Mouse (Mus musculus) liver, embryonic 14.5 days (tissue): ENCODE results near the gene Kcnc3. TPM values are rescaled to one million over a fixed set of nuclear protein-coding genes. Genes with fewer than 3 reads are reported as not detected.

Experiments
- ATAC-seq: fragments of 200-750 bp; cut with Nextera tagmentation; 2 replicates; pipeline ENCODE4 v1.8.0; 2017; ENCODE audit warnings: moderate number of reproducible peaks, mild to moderate bottlenecking, moderate library complexity; ENCODE audit not compliant: insufficient read depth
- DNase-seq, 3 experiments: peaks; one replicate each; pipeline ENCODE4 v3.0.0-alpha.2; 2012 to 2013; ENCODE audit warnings: low read depth in 3 of 3, low spot score in 3 of 3
- H3K27ac ChIP-seq: fragments of 300-500 bp; sonication (generic); 2 replicates; pipeline ENCODE4 v1.5.1; 2014; ENCODE audit warnings: moderate library complexity, mild to moderate bottlenecking, control low read depth, inconsistent platforms
- H3K27me3 ChIP-seq: fragments of 300-500 bp; sonication (generic); 2 replicates; pipeline ENCODE4 v1.6.1; 2014; ENCODE audit warnings: mild to moderate bottlenecking, low read length, moderate library complexity; ENCODE audit not compliant: control insufficient read depth, insufficient read depth
- H3K36me3 ChIP-seq: fragments of 300-500 bp; sonication (generic); replicated peaks from 2 replicates; pipeline ENCODE4 v1.6.1; 2014; ENCODE audit warnings: low read depth; ENCODE audit not compliant: control insufficient read depth, insufficient read depth
- H3K4me1 ChIP-seq, 2 experiments: fragments of 200-500 bp in 1 of 2; fragments of 300-500 bp in 1 of 2; sonication (generic) in 1 of 2; replicated peaks; 2 replicates each; pipeline ENCODE4 v1.6.1; 2012 to 2014; ENCODE audit warnings: antibody characterized with exemption in 1 of 2, inconsistent platforms in 1 of 2, low read length in 1 of 2; ENCODE audit not compliant: control insufficient read depth in 2 of 2, insufficient read depth in 2 of 2
- H3K4me2 ChIP-seq: fragments of 300-500 bp; sonication (generic); 2 replicates; pipeline ENCODE4 v1.6.1; 2014; ENCODE audit warnings: low read depth, mild to moderate bottlenecking, control low read depth, moderate library complexity
- H3K4me3 ChIP-seq, 2 experiments: fragments of 200-500 bp in 1 of 2; fragments of 300-500 bp in 1 of 2; sonication (generic) in 1 of 2; 2 replicates each; pipeline ENCODE4 v1.5.1; 2012 to 2014; ENCODE audit warnings: low read depth in 2 of 2, low read length in 2 of 2, mild to moderate bottlenecking in 2 of 2, control low read depth in 1 of 2, inconsistent platforms in 1 of 2, moderate library complexity in 1 of 2; ENCODE audit not compliant: insufficient read depth in 1 of 2
- H3K9ac ChIP-seq: fragments of 300-500 bp; sonication (generic); replicated peaks from 2 replicates; pipeline ENCODE4 v1.6.1; 2014; ENCODE audit warnings: mild to moderate bottlenecking, control low read depth, moderate library complexity
- H3K9me3 ChIP-seq: fragments of 300-500 bp; sonication (generic); 2 replicates; pipeline ENCODE4 v1.6.1; 2016; ENCODE audit warnings: low read length, mixed read lengths; ENCODE audit not compliant: control insufficient read depth
- CTCF ChIP-seq: IDR thresholded peaks from 2 replicates; pipeline ENCODE4 v1.5.1; 2016; ENCODE audit warnings: antibody characterized with exemption, low read depth, control low read depth
- EP300 ChIP-seq: IDR thresholded peaks from 2 replicates; pipeline ENCODE4 v1.6.1; 2016; ENCODE audit warnings: antibody characterized with exemption, low read depth
- WGBS: fragments of 180-500 bp; shearing (Covaris S2); extraction: QIAGEN DNeasy Blood & Tissue Kit; methylation state at CpG from one replicate; pipeline ENCODE4 v1.1.7; 2014; ENCODE audit not compliant: insufficient replicate concordance; 5-methylcytosine and 5-hydroxymethylcytosine counted together
- polyA plus RNA-seq, 2 experiments: library from polyadenylated mRNA; depleted of rRNA in 1 of 2; stranded (reverse) in 1 of 2; unstranded in 1 of 2; fragments of >200 nt; fragmentation: Nextera tagmentation in 1 of 2; extraction: Ambion mirVana in 1 of 2; gene quantifications; 2 replicates each; pipeline versions ENCODE4 v1.2.1 to v1.2.3; 2012 to 2014

The Kcnc3 gene
- polyA plus RNA-seq, 2 experiments = 0.16 TPM; not detected in 1

GRCm38 (mm10) chr7:44560435-44561400, 29.7 kb upstream of the Kcnc3 start:
- ATAC-seq = no peak
- Histone ChIP-seq H3K27ac (no peak overlapping the region), H3K36me3 (no peaks in the 10 kb centered on the region), H3K9ac (no peak overlapping the region), H3K4me2 (no peak overlapping the region), H3K27me3 (no peaks in the 10 kb centered on the region), H3K9me3 (no peaks in the 10 kb centered on the region), H3K4me3 (no peak overlapping the region), H3K4me1 (no peaks in the 10 kb centered on the region)
- DNase-seq = peak; percentile 54 to 61 (median 56)
- TF ChIP-seq EP300 = no peak
- peak; percentile 84 for TF ChIP-seq CTCF
- 49% methylated on average over 18 of the region's 18 CpGs for WGBS

- H3K36me3 ChIP-seq = no peaks in the 10 kb centered on the region
- DNase-seq (no peak), ATAC-seq (no peak)
- TF ChIP-seq CTCF (no peak), EP300 (no peak)
- H3K9me3 ChIP-seq = no peaks in the 10 kb centered on the region
- no peaks in the 10 kb centered on the region for H3K27me3 ChIP-seq
- no peak overlapping the region for H3K9ac ChIP-seq
- H3K4me3 ChIP-seq = no peak overlapping the region
- WGBS = 25% methylated on average over 8 of the region's 8 CpGs
- H3K4me1 ChIP-seq = no peaks in the 10 kb centered on the region
- H3K4me2 ChIP-seq = no peak overlapping the region
- H3K27ac ChIP-seq = no peak overlapping the region
Measured at GRCm38 (mm10) chr7:44563284-44563683, 27.2 kb upstream of the Kcnc3 start.

DNA sequence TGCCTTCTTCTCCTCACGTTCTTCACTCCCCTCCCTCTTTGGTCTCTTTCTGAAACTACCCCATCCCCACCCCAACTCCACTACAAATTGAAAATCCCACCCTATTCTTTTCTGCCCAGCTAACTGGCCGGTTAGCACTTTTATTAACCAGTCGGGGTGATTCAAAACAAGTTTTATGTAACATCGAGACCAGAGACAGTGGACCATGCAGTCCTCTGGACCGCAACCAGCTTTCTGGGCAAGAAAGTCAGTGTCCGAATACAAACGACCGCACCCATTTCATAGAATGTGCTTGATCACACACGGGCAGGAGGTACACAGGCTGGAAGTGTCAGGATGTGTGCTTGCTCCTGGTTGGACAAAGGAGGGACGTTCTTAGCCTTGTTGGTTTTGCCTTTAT, 26.0 kb upstream of the Kcnc3 start:
- Histone ChIP-seq H3K27ac (no peak overlapping the region), H3K27me3 (no peaks in the 10 kb centered on the region), H3K4me2 (no peak overlapping the region), H3K4me1 (no peaks in the 10 kb centered on the region), H3K9me3 (no peaks in the 10 kb centered on the region), H3K36me3 (no peaks in the 10 kb centered on the region), H3K9ac (no peak overlapping the region), H3K4me3 (no peak overlapping the region)
- DNase-seq (no peak), ATAC-seq (no peak)
- no peak for TF ChIP-seq CTCF
- no peak for TF ChIP-seq EP300
- 66% methylated on average over 10 of the region's 10 CpGs for WGBS

DNA sequence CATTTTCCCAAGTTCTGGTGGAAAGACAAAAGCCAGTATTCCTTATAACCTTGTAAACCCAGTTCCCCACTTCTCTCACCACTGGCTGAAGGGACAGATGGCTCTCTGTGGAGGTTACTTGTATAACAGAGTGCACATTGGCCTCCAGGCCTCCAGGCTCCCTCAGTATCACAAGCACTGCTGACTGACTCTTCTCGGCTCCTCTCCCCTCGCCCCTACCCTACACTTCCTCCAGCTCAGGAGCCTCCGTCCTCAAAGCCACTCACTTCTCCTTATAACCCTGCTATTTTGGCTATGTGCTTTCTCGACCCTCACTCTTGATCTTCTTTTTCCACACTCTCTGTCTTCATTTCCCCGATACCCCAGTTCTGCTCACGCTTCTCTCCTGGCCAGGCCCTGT, 25.1 kb upstream of the Kcnc3 start:
- H3K9me3 ChIP-seq = no peaks in the 10 kb centered on the region
- H3K27me3 ChIP-seq = no peaks in the 10 kb centered on the region
- H3K4me1 ChIP-seq = no peaks in the 10 kb centered on the region
- H3K27ac ChIP-seq = no peak overlapping the region
- DNase-seq (no peak), ATAC-seq (no peak)
- 37% methylated on average over 6 of the region's 6 CpGs for WGBS
- TF ChIP-seq CTCF = no peak
- no peak overlapping the region for H3K9ac ChIP-seq
- H3K4me2 ChIP-seq = no peak overlapping the region
- H3K36me3 ChIP-seq = no peaks in the 10 kb centered on the region
- H3K4me3 ChIP-seq = no peak overlapping the region

GRCm38 (mm10) chr7:44568803-44569202, 21.7 kb upstream of the Kcnc3 start:
- no peaks in the 10 kb centered on the region for H3K4me1 ChIP-seq
- H3K9ac ChIP-seq = no peak overlapping the region
- 49% methylated on average over 9 of the region's 9 CpGs for WGBS
- no peaks in the 10 kb centered on the region for H3K27me3 ChIP-seq
- DNase-seq (no peak), ATAC-seq (no peak)
- TF ChIP-seq EP300 = no peak
- TF ChIP-seq CTCF = no peak
- no peaks in the 10 kb centered on the region for H3K9me3 ChIP-seq
- no peak overlapping the region for H3K4me2 ChIP-seq
- H3K27ac ChIP-seq = no peak overlapping the region
- H3K4me3 ChIP-seq = no peak overlapping the region
- no peaks in the 10 kb centered on the region for H3K36me3 ChIP-seq
